Mouse (Mus musculus) thymus, adult 2 months (tissue): Measurements from ENCODE around the gene Dkk3.

Experiments
- CTCF ChIP-seq: fragments of 200-500 bp; IDR thresholded peaks from 2 replicates; pipeline ENCODE4 v1.5.1; 2012; ENCODE audit warnings: mild to moderate bottlenecking, control low read depth, low read length, moderate library complexity, borderline replicate concordance; ENCODE audit not compliant: control insufficient read depth, poor library complexity, insufficient read depth; ENCODE audit errors: extremely low read depth
- POLR2A ChIP-seq: fragments of 200-500 bp; IDR thresholded peaks from 2 replicates; pipeline ENCODE4 v1.6.1; 2012; ENCODE audit warnings: mild to moderate bottlenecking, low read length, control low read depth, moderate library complexity; ENCODE audit not compliant: control insufficient read depth, poor library complexity, insufficient read depth; ENCODE audit errors: extremely low read depth

- TF ChIP-seq POLR2A (no peak), CTCF (no peak)
Measured at GRCm38 (mm10) chr7:112207717-112208116, 48.9 kb upstream of the Dkk3 start.
